ENCODE assay signal across 21 mouse cellular contexts in genomic region chr5:120668761-120669160, GRCm38 (mm10). TPM values are rescaled to one million over a fixed set of nuclear protein-coding genes. Genes with fewer than 3 reads are reported as not detected.
"Had no signal": no experiment of that assay in that cellular context is flagged by ENCODE, and none has a peak within 500 bp of the region (broad histone marks: within the 10 kb centered on the region; RNA-seq: fewer than 3 reads in every experiment).

No protein-coding gene starts in this region.

- DNase-seq: gastrocnemius, adult 2 months; gastrocnemius, postnatal 10 days; gastrocnemius, postnatal 25 days; heart, adult 18-20 months; heart, postnatal 10 days; heart, postnatal 4 days; kidney, adult 11 months; kidney, adult 2 months; kidney, adult 9 months; kidney, postnatal 14 days; kidney, postnatal 36 days; layer of hippocampus, adult 9-11 months; layer of hippocampus, postnatal 36 days; left cerebral cortex, postnatal 4 days had no signal

RNA-seq across cellular contexts. Expression of gene Rasal1, which starts 20.1 kb away (rescaled TPM):
- total RNA-seq: gastrocnemius, adult 2 months; gastrocnemius, postnatal 25 days; gastrocnemius, postnatal 4 days; granulocyte monocyte progenitor cell, adult 5-6 weeks; heart, postnatal 25 days had no signal

RNA-seq across cellular contexts. Expression of gene Cfap73, which starts 34.7 kb away (rescaled TPM):
- total RNA-seq: gastrocnemius, adult 2 months; gastrocnemius, postnatal 10 days; gastrocnemius, postnatal 25 days; gastrocnemius, postnatal 4 days; granulocyte monocyte progenitor cell, adult 5-6 weeks; heart, adult 18-20 months; heart, adult 8-10 months; heart, postnatal 10 days; heart, postnatal 25 days; heart, postnatal 4 days; left cerebral cortex, adult 18-20 months; left cerebral cortex, postnatal 25 days; liver, adult 2 months had no signal

RNA-seq across cellular contexts. Expression of gene Dtx1, which starts 43.0 kb away (rescaled TPM):
- total RNA-seq: granulocyte monocyte progenitor cell, adult 5-6 weeks had no signal
